ENCODE assay signal across 12 mouse cellular contexts in genomic region chr17:51971444-51971843, GRCm38 (mm10).
DNase-seq lines count a peak whose midpoint lies in the region; ATAC-seq and TF ChIP-seq lines count a peak whose summit lies in the region.
"Had no signal": no experiment of that assay in that cellular context is flagged by ENCODE, and none has a peak within 500 bp of the region (broad histone marks: within the 10 kb centered on the region; RNA-seq: fewer than 3 reads in every experiment).

No protein-coding gene starts in this region.

- ATAC-seq in erythroid progenitor cell, adult 5-6 weeks (replicated peaks; ENCODE audit: low FRiP score, poor library complexity, severe bottlenecking): no peak

- intact Hi-C loops in gastrocnemius, adult 2 months (cut with DNase I): no loop called here

- DNase-seq in gastrocnemius, adult 2 months: no peak
- DNase-seq in gastrocnemius, postnatal 10 days: no peak
- peak; percentile 3 for DNase-seq in lung, postnatal 36 days
- DNase-seq in lung, postnatal 14 days: no peak
- DNase-seq in ZHBTc4 (ENCODE audit: low read depth, low spot score): peak; percentile 66
- DNase-seq in retina, postnatal 1 day: peak; percentile 27
- no peak for DNase-seq in adrenal gland, adult 8-10 months
- DNase-seq: adrenal gland, postnatal 14 days had no signal

- TF ChIP-seq CTCF in gastrocnemius, adult 2 months (IDR thresholded peaks at IDR 0.05): peak; percentile 49

- H3K4me3 ChIP-seq in gastrocnemius, adult 2 months: no peak overlapping the region
- H3K4me3 ChIP-seq: hindbrain, embryonic 13.5 days; limb, embryonic 12.5 days; stomach, embryonic 15.5 days had no signal

- H3K27ac ChIP-seq in gastrocnemius, adult 2 months: no peak overlapping the region
- H3K27ac ChIP-seq: hindbrain, embryonic 13.5 days; limb, embryonic 12.5 days; stomach, embryonic 15.5 days had no signal

Comparison
In these comparisons a context has a peak if more than half of its experiments do, and no peak if none do; other contexts are left out.
1. DNase-seq: peak in lung, postnatal 36 days (single experiment), ZHBTc4 (single experiment) and retina, postnatal 1 day (single experiment); none in gastrocnemius, adult 2 months (single experiment), gastrocnemius, postnatal 10 days (single experiment), lung, postnatal 14 days (single experiment) and adrenal gland, adult 8-10 months (single experiment).